Mouse (Mus musculus): Measurements from ENCODE around the gene Bcl7b. TPM values are rescaled to one million over a fixed set of nuclear protein-coding genes. Genes with fewer than 3 reads are reported as not detected.
"Not testable (repeated sequence)": the region's sequence is repeated elsewhere in the genome, so short reads cannot be mapped to it uniquely, and the experiment has no call there.

Gene Bcl7b
- polyA plus RNA-seq, 1 experiment from 2014 or later: 50.2 TPM

DNA sequence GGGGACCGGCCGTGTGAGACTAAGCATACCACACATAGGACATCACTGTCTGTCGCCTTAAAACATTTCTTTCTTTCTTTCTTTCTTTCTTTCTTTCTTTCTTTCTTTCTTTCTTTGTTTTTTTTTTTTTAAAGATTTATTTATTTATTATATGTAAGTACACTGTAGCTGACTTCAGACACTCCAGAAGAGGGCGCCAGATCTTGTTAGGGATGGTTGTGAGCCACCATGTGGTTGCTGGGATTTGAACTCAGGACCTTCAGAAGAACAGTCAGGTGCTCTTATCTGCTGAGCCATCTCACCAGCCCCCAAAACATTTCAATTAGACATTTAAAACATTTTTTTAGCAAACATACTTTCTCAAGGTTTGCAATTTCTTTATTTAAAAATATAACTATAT, 57.8 kb downstream of the Bcl7b start:
- not testable (repeated sequence) for ATAC-seq (ENCODE audit: low FRiP score, low read depth); H3K4me3 ChIP-seq; H3K27ac ChIP-seq; H3K9ac ChIP-seq; H3K27me3 ChIP-seq (replicated peaks); H3K4me2 ChIP-seq (replicated peaks); H3K4me1 ChIP-seq; H3K9me3 ChIP-seq
- WGBS: 96% methylated on average over 4 of the region's 4 CpGs
- H3K36me3 ChIP-seq: peaks cover 86% of the 10 kb centered on the region

DNA sequence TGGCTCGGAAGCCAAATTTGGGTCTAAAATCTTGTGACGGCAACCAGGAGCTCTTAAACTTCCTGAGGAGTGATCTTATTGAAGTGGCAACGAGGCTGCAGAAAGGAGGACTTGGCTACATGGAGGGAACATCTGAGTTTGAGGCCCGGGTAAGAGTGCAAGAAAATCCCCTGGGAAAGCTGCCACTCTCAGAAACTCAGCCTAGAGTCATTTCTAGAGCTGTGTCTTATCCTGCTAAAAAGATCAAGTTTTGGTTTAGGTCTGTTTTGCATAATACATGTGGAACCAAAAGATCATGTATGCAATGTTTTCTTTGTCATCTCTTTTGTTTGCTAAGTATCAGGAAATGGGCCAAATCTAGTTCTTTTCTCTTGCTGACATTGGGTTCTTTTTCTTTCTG, 62.1 kb downstream of the Bcl7b start:
- Histone ChIP-seq H3K4me2 (replicated peaks) (no peak overlapping the region), H3K27ac (no peak overlapping the region), H3K27me3 (replicated peaks) (no peaks in the 10 kb centered on the region), H3K9ac (no peak overlapping the region), H3K9me3 (no peaks in the 10 kb centered on the region), H3K4me1 (no peaks in the 10 kb centered on the region), H3K36me3 (peaks cover 89% of the 10 kb centered on the region), H3K4me3 (no peak overlapping the region)
- ATAC-seq (ENCODE audit: low FRiP score, low read depth): no peak
- 89% methylated on average over 4 of the region's 4 CpGs for WGBS

Small RNA genes within 50 kb of the gene (microRNA-seq; reads per million reads assigned to microRNA genes)
- gene Gm25315: not detected

Other genes with a start within 250 kb of the Bcl7b start
- 8.8 and 10.1 TPM in 2 replicates for gene Mettl27, start 235.9 kb upstream of the Bcl7b start, polyA plus RNA-seq (2016; fragmentation: Nextera tagmentation; extraction: Ambion mirVana)
- gene Cldn4, start 221.3 kb upstream of the Bcl7b start, polyA plus RNA-seq (2016; fragmentation: Nextera tagmentation; extraction: Ambion mirVana): 2.0 and 2.1 TPM in 2 replicates
- gene Cldn3, start 182.1 kb upstream of the Bcl7b start, polyA plus RNA-seq (2016; fragmentation: Nextera tagmentation; extraction: Ambion mirVana): 1.7 and 1.9 TPM in 2 replicates
- gene Abhd11, start 159.1 kb upstream of the Bcl7b start, polyA plus RNA-seq (2016; fragmentation: Nextera tagmentation; extraction: Ambion mirVana): 51.6 and 56.3 TPM in 2 replicates
- gene Stx1a, start 144.8 kb upstream of the Bcl7b start, polyA plus RNA-seq (2016; fragmentation: Nextera tagmentation; extraction: Ambion mirVana): 41.6 and 54.5 TPM in 2 replicates
- gene Dnajc30, start 104.1 kb upstream of the Bcl7b start, polyA plus RNA-seq (2016; fragmentation: Nextera tagmentation; extraction: Ambion mirVana): 30.3 and 32.2 TPM in 2 replicates
- gene Bud23, start 103.3 kb upstream of the Bcl7b start, polyA plus RNA-seq (2016; fragmentation: Nextera tagmentation; extraction: Ambion mirVana): 106 and 112 TPM in 2 replicates
- gene Vps37d, start 90.0 kb upstream of the Bcl7b start, polyA plus RNA-seq (2016; fragmentation: Nextera tagmentation; extraction: Ambion mirVana): 37.0 and 37.8 TPM in 2 replicates
- gene Mlxipl, start 78.4 kb upstream of the Bcl7b start, polyA plus RNA-seq (2016; fragmentation: Nextera tagmentation; extraction: Ambion mirVana): 0.58 and 0.66 TPM in 2 replicates
- 23.6 and 23.8 TPM in 2 replicates for gene Tbl2, start 18.6 kb upstream of the Bcl7b start, polyA plus RNA-seq (2016; fragmentation: Nextera tagmentation; extraction: Ambion mirVana)
- 54.7 and 58.6 TPM in 2 replicates for gene Baz1b, start 19.0 kb downstream of the Bcl7b start, polyA plus RNA-seq (2016; fragmentation: Nextera tagmentation; extraction: Ambion mirVana)
- gene Fzd9, start 82.9 kb downstream of the Bcl7b start, polyA plus RNA-seq (2016; fragmentation: Nextera tagmentation; extraction: Ambion mirVana): 11.9 and 14.5 TPM in 2 replicates
- 0.32 TPM in 1 of 2 replicates, not detected in the other for gene Fkbp6, start 181.8 kb downstream of the Bcl7b start, polyA plus RNA-seq (2016; fragmentation: Nextera tagmentation; extraction: Ambion mirVana)
- not detected in 2 replicates for gene Trim50, start 185.0 kb downstream of the Bcl7b start, polyA plus RNA-seq (2016; fragmentation: Nextera tagmentation; extraction: Ambion mirVana)
- 34.5 and 36.3 TPM in 2 replicates for gene Nsun5, start 201.7 kb downstream of the Bcl7b start, polyA plus RNA-seq (2016; fragmentation: Nextera tagmentation; extraction: Ambion mirVana)
- gene Pom121, start 226.3 kb downstream of the Bcl7b start, polyA plus RNA-seq (2016; fragmentation: Nextera tagmentation; extraction: Ambion mirVana): 16.5 and 17.0 TPM in 2 replicates